Mouse (Mus musculus): ENCODE results near the gene Nfkbib. TPM values are rescaled to one million over a fixed set of nuclear protein-coding genes. Genes with fewer than 3 reads are reported as not detected.

The Nfkbib gene
- polyA plus RNA-seq, 1 experiment from 2014 or later = 38.9 TPM

DNA sequence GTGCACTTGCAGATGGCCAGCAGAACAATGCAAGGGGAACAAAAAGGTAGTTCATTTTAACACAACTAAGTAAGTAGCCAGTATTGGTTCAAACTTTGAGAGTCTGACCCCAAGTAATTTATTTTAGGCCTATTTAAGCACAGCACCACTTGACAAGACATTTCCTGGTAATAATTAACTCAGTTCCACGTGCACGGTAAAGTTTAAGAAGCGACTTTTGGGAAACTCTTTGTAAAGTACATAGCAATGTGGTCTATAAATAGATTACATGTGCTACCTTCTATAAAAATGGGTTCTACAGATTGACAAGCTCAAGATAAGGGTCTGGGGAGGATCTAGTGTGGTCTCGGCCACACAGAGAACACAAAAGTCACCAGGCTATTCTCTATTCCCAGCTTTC, 36.4 kb upstream of the Nfkbib start:
- no peaks in the 10 kb centered on the region for H3K27me3 ChIP-seq (ENCODE audit: control insufficient read depth, insufficient read depth, low read length)
- peak; percentile 39; the same call in 1 of the 2 replicates for ATAC-seq (ENCODE audit: insufficient number of reproducible peaks, insufficient read depth, low FRiP score, low read depth)
- H3K36me3 ChIP-seq (ENCODE audit: control insufficient read depth, insufficient read depth, low read length) = no peaks in the 10 kb centered on the region
- peak overlapping the region; percentile 96 for H3K27ac ChIP-seq (ENCODE audit: low read length)
- 27% methylated on average over 4 of the region's 4 CpGs for WGBS
- H3K4me1 ChIP-seq (ENCODE audit: control insufficient read depth, insufficient read depth, low read length) = peaks cover 38% of the 10 kb centered on the region
- no peak overlapping the region for H3K9ac ChIP-seq (replicated peaks; ENCODE audit: low read depth, low read length)
- no peak overlapping the region for H3K4me3 ChIP-seq (ENCODE audit: low read depth, low read length)
- no peaks in the 10 kb centered on the region for H3K9me3 ChIP-seq (ENCODE audit: control insufficient read depth, low read depth, low read length)
- peak overlapping the region; percentile 8; the same call in 1 of the 2 replicates for H3K4me2 ChIP-seq (replicated peaks; ENCODE audit: low read depth, low read length)

DNA sequence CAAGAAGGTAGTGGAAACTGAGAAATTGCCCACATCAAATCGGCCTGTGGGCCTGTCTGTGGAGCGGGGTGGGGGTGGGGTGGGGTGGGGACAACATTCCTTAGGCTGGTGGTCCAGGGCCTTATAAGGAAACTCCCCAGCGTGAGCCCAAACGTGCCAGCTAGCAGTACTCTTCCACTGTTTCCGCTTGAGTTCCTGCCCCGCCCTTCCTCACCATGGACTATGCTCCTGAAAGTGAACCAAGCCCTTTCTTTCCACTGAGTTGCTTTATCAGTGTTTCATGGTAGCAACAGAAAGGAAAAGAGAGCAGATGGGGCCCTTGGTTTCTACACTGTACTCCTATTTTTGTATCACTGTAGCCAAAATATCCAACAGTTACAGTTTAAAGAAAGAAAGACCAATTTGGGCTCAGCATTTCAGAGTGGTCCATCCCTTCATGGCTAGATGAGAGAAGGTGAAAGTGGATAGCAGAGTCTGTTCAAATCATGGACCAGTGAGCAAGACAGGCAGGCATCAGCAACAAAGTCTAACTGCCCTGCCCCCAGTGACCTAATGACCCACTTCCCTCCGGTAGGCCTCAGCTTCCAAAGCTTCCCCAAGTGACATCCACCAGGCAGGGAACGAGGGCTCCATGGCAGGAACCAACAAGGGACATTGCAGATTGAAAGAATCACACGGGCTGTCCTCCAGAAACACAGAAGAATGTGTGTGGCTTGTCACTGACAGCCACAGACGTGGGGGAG, 35.7 kb upstream of the Nfkbib start:
- Histone ChIP-seq H3K9me3 (ENCODE audit: control insufficient read depth, low read depth, low read length) (no peaks in the 10 kb centered on the region), H3K27me3 (ENCODE audit: control insufficient read depth, insufficient read depth, low read length) (no peaks in the 10 kb centered on the region), H3K9ac (replicated peaks; ENCODE audit: low read depth, low read length) (no peak overlapping the region), H3K4me1 (ENCODE audit: control insufficient read depth, insufficient read depth, low read length) (peaks cover 36% of the 10 kb centered on the region), H3K4me3 (ENCODE audit: low read depth, low read length) (no peak overlapping the region), H3K27ac (ENCODE audit: low read length) (peak overlapping the region; percentile 96), H3K4me2 (replicated peaks; ENCODE audit: low read depth, low read length) (peak overlapping the region; percentile 8), H3K36me3 (ENCODE audit: control insufficient read depth, insufficient read depth, low read length) (no peaks in the 10 kb centered on the region)
- ATAC-seq (ENCODE audit: insufficient number of reproducible peaks, insufficient read depth, low FRiP score, low read depth) = peak; percentile 77
- WGBS = 12% methylated on average over 10 of the region's 10 CpGs

DNA sequence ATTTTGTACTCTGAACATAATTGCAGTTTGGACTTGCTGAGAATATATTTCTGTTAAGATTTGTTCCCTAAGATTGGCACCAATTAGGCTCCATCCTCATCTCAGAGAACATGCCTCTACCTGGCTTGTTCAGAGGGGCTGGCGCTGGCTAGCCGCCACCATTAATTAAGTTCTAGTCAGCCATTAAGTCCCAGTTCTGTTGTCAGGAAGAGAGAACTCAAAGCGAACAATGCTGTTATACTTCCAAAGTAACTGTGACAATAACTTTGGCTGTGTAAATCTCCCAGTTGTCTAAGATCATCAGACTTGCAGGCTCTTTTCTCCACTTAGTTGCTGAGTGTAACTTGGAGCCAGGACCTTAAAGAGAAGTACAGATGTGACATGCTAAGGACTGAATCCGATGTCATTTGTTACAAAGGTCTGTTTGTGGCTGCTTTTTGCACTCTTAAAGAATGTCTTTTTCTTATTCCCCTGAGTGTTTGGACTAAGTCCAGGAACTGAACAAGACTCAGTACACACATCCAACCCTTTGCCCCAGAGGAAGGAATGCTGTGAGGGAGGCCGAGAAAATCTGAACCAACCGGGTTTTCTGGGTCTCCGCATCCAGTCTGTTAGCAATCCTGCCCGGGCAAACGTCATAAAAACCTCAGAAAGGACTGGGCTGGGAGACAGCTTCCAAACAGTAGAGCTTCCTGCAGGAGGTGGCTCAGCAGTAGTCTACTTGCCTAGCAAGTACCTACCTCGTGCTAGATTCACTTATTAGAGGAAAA, 34.8 kb upstream of the Nfkbib start:
- Histone ChIP-seq H3K27ac (ENCODE audit: low read length) (peak overlapping the region; percentile 96), H3K4me3 (ENCODE audit: low read depth, low read length) (no peak overlapping the region), H3K9me3 (ENCODE audit: control insufficient read depth, low read depth, low read length) (no peaks in the 10 kb centered on the region), H3K4me1 (ENCODE audit: control insufficient read depth, insufficient read depth, low read length) (peaks cover 31% of the 10 kb centered on the region), H3K4me2 (replicated peaks; ENCODE audit: low read depth, low read length) (peak overlapping the region; percentile 8; the same call in 1 of the 2 replicates), H3K27me3 (ENCODE audit: control insufficient read depth, insufficient read depth, low read length) (no peaks in the 10 kb centered on the region), H3K36me3 (ENCODE audit: control insufficient read depth, insufficient read depth, low read length) (no peaks in the 10 kb centered on the region), H3K9ac (replicated peaks; ENCODE audit: low read depth, low read length) (no peak overlapping the region)
- 12% methylated on average over 10 of the region's 10 CpGs for WGBS
- ATAC-seq (ENCODE audit: insufficient number of reproducible peaks, insufficient read depth, low FRiP score, low read depth) = peak; percentile 64

DNA sequence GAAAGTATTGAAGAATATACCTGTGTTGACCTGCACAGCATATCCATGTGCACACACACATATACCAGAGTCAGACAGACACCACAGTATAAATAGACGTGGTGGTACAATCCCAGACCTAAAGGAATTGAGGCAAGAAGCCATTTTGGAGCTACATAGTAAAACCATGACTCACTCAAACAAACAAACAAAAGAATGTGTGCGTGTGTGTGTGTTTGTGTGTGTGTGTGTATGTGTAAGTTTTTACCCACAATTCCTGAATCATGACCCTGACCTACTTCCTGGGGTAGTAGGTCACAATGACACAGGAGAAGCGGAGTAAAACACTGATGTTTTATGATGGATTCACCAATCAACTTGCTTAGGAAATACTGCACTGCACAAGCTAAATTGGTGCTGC, 34.1 kb upstream of the Nfkbib start:
- Histone ChIP-seq H3K27ac (ENCODE audit: low read length) (peak overlapping the region; percentile 96), H3K9me3 (ENCODE audit: control insufficient read depth, low read depth, low read length) (no peaks in the 10 kb centered on the region), H3K36me3 (ENCODE audit: control insufficient read depth, insufficient read depth, low read length) (no peaks in the 10 kb centered on the region), H3K4me2 (replicated peaks; ENCODE audit: low read depth, low read length) (peak overlapping the region; percentile 8; the same call in 1 of the 2 replicates), H3K4me3 (ENCODE audit: low read depth, low read length) (no peak overlapping the region), H3K4me1 (ENCODE audit: control insufficient read depth, insufficient read depth, low read length) (peaks cover 31% of the 10 kb centered on the region), H3K9ac (replicated peaks; ENCODE audit: low read depth, low read length) (no peak overlapping the region), H3K27me3 (ENCODE audit: control insufficient read depth, insufficient read depth, low read length) (no peaks in the 10 kb centered on the region)
- WGBS = 56% methylated on average over 3 of the region's 3 CpGs
- no peak for ATAC-seq (ENCODE audit: insufficient number of reproducible peaks, insufficient read depth, low FRiP score, low read depth)

DNA sequence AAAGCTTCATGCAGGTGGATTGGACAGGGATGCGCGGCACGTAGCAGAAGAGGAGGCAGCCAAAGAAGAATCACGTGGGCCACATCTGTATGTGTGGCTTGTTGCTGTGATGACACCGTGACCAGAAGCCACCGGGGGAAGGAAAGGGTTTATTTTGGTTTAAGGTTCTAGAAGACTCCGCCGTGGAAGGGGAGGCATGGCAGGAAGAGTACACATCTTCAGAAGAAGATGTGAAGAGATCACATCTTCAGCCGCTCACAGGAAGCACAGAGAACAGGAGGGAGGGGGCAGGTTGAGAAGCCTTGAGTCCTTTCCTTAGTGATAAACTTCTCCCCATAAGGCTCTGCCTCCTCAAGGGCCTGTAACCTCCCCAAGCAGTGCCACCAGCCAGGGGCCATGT, 32.7 kb upstream of the Nfkbib start:
- Histone ChIP-seq H3K4me3 (ENCODE audit: low read depth, low read length) (no peak overlapping the region), H3K4me1 (ENCODE audit: control insufficient read depth, insufficient read depth, low read length) (peaks cover 31% of the 10 kb centered on the region), H3K4me2 (replicated peaks; ENCODE audit: low read depth, low read length) (no peak overlapping the region), H3K36me3 (ENCODE audit: control insufficient read depth, insufficient read depth, low read length) (no peaks in the 10 kb centered on the region), H3K9me3 (ENCODE audit: control insufficient read depth, low read depth, low read length) (no peaks in the 10 kb centered on the region), H3K9ac (replicated peaks; ENCODE audit: low read depth, low read length) (no peak overlapping the region), H3K27me3 (ENCODE audit: control insufficient read depth, insufficient read depth, low read length) (no peaks in the 10 kb centered on the region), H3K27ac (ENCODE audit: low read length) (no peak overlapping the region)
- WGBS = 91% methylated on average over 9 of the region's 9 CpGs
- ATAC-seq (ENCODE audit: insufficient number of reproducible peaks, insufficient read depth, low FRiP score, low read depth) = no peak

DNA sequence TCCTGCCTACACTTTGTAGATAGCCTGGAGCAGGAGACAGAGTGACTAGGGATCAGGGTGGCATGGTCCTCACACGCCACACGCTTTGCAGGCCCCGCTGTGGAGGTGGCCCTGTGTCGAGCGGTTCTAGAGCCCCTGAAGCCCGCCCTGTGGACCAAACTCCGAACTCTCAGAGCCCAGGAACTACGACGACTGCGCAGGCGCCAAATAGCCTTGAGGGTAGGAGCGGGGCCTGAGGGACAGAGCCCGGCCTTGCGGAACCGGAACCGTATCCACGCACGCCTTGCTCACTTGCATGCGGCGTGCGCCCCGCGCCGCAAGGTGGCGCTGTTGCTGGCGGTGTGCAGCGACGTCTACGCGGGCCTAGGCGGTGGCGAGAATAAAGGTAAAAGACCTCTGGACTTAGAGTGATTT, 29.3 kb upstream of the Nfkbib start:
- no peaks in the 10 kb centered on the region for H3K36me3 ChIP-seq (ENCODE audit: control insufficient read depth, insufficient read depth, low read length)
- H3K4me2 ChIP-seq (replicated peaks; ENCODE audit: low read depth, low read length) = peak overlapping the region; percentile 22
- no peaks in the 10 kb centered on the region for H3K27me3 ChIP-seq (ENCODE audit: control insufficient read depth, insufficient read depth, low read length)
- H3K4me1 ChIP-seq (ENCODE audit: control insufficient read depth, insufficient read depth, low read length) = peaks cover 4% of the 10 kb centered on the region; the same call in 1 of the 2 replicates
- peak; percentile 81 for ATAC-seq (ENCODE audit: insufficient number of reproducible peaks, insufficient read depth, low FRiP score, low read depth)
- no peak overlapping the region; the same call in 1 of the 2 replicates for H3K27ac ChIP-seq (ENCODE audit: low read length)
- H3K9me3 ChIP-seq (ENCODE audit: control insufficient read depth, low read depth, low read length) = no peaks in the 10 kb centered on the region
- H3K9ac ChIP-seq (replicated peaks; ENCODE audit: low read depth, low read length) = no peak overlapping the region
- no peak overlapping the region for H3K4me3 ChIP-seq (ENCODE audit: low read depth, low read length)
- WGBS = 15% methylated on average over 32 of the region's 32 CpGs

DNA sequence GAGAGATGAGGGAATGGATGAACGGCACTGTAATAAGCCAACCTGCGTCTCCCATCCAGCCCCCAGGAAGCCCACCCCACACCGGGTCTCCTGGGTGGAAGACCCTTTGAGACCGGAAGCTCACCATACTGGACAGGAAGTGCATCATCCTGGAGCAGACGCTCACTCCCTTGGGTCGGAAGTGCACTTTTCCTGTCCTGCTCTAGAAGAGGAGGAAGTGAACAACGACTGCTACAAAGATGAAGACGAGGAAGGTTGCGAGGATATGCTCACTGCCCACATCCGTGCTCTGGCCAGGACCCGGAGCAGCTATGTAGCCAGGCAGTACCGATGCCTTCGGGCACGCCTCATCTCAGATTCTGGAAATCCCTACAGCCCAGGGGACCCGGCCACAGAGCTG, 28.5 kb upstream of the Nfkbib start:
- no peak for ATAC-seq (ENCODE audit: insufficient number of reproducible peaks, insufficient read depth, low FRiP score, low read depth)
- H3K9ac ChIP-seq (replicated peaks; ENCODE audit: low read depth, low read length) = no peak overlapping the region
- WGBS = 76% methylated on average over 15 of the region's 15 CpGs
- H3K4me2 ChIP-seq (replicated peaks; ENCODE audit: low read depth, low read length) = no peak overlapping the region
- H3K4me3 ChIP-seq (ENCODE audit: low read depth, low read length) = no peak overlapping the region
- no peaks in the 10 kb centered on the region for H3K27me3 ChIP-seq (ENCODE audit: control insufficient read depth, insufficient read depth, low read length)
- H3K36me3 ChIP-seq (ENCODE audit: control insufficient read depth, insufficient read depth, low read length) = no peaks in the 10 kb centered on the region
- no peak overlapping the region for H3K27ac ChIP-seq (ENCODE audit: low read length)
- H3K4me1 ChIP-seq (ENCODE audit: control insufficient read depth, insufficient read depth, low read length) = 0 out of 2 replicates have a peak, but pooled peaks cover 4% of the 10 kb centered on the region
- no peaks in the 10 kb centered on the region for H3K9me3 ChIP-seq (ENCODE audit: control insufficient read depth, low read depth, low read length)

DNA sequence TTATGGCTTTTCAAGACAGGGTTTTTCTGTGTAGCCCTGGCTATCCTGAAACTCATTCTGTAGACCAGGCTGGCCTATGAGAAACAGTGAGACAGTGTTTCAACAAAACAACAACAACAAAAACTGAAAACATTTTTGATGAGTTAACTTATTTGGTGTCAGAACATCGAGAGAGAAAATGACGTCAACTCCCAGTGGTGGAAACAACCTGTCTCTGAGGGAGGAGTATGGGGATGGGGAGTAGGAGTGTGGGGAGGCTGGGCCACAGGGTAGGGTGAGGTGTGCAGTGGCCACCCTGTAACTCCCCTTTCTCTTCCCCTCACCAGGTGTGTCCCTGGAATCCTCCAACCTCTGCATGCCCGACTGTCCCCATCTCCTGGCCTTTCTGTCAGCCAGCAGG, 27.2 kb upstream of the Nfkbib start:
- peaks cover 8% of the 10 kb centered on the region; the same call in 1 of the 2 replicates for H3K4me1 ChIP-seq (ENCODE audit: control insufficient read depth, insufficient read depth, low read length)
- ATAC-seq (ENCODE audit: insufficient number of reproducible peaks, insufficient read depth, low FRiP score, low read depth) = no peak
- no peak overlapping the region for H3K4me3 ChIP-seq (ENCODE audit: low read depth, low read length)
- no peak overlapping the region for H3K4me2 ChIP-seq (replicated peaks; ENCODE audit: low read depth, low read length)
- no peaks in the 10 kb centered on the region for H3K9me3 ChIP-seq (ENCODE audit: control insufficient read depth, low read depth, low read length)
- H3K36me3 ChIP-seq (ENCODE audit: control insufficient read depth, insufficient read depth, low read length) = no peaks in the 10 kb centered on the region
- no peak overlapping the region for H3K9ac ChIP-seq (replicated peaks; ENCODE audit: low read depth, low read length)
- H3K27me3 ChIP-seq (ENCODE audit: control insufficient read depth, insufficient read depth, low read length) = no peaks in the 10 kb centered on the region
- H3K27ac ChIP-seq (ENCODE audit: low read length) = no peak overlapping the region
- 76% methylated on average over 3 of the region's 3 CpGs for WGBS

All from stomach, embryonic 14.5 days (tissue).